Mouse (Mus musculus) cerebellum, adult 11-12 months (tissue): Measurements from ENCODE around the gene Tbx18.

ENCODE experiments used
- DNase-seq: peaks from one replicate; pipeline ENCODE4 v3.0.0; 2022

Gene Tbx18

DNA sequence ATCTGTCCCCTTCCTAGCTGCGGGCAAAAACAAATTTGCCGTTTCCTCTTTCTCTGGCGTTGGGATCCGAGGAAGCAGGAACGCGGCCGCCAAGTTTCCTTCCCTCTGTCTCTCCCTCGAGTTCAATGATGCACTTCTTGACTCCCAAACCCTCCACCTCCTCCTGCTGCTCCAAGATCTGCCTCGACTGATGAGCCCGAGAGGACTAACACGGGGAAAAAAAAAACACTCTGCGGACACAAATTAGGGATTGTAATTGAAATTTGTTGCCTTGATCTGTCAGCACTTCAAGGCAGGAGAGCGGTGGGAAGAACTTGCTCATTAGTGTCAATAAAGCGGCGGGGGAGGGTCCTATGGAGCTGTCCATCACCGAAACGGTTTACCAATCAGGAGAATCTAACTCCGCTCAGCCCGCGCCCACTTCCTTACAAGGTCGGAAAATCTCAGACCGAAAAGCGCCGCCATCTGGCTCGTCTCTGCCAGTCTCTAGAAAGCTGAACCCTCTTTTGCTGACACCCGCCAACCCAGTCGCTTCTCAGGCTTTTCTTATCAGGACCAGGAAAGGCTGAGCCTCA lies at the start of gene Tbx18:
Tbx18 (minus strand) TSS at position 300 of the 575 bp plus-strand sequence.
- peak; percentile 7 for DNase-seq

DNA sequence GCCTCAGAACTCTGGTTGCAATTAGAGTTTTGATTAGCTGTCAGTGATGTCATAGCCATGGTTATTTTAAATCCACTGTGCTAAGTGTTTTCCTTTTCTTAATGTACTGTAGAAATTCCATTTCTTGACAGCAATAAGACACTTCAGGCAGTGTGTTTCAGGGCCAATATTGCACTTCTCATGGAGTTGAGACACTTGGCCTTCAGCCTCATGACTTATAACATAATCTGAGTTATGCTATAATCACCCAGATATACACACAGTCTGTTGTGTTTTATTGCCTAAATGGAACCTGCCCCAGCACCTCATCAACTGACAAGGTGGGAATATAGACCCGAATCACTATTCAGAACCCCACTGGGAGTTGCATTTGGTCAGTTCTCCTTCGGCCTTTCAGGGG lies 42.9 kb upstream of the Tbx18 start:
- DNase-seq, result no peak

DNA sequence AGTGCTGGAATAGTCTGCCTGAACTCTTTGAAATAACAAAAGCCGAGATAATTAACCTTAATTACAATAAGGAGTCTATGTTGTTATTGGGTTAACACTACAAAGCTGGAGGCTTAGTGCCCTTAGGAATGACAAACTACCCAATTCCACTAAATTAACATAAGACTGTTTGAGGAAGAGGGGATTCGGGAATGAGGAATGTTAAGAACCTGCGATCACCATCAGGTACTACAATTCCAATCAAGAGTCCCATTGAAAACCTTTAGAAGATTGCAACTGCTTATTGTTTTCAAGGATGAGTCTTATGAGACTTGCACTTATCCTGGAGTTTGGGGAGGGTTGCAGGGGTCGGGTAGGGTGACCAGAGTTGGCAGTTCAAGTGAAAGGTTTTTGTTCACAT lies 24.6 kb upstream of the Tbx18 start:
- DNase-seq, result no peak

DNA sequence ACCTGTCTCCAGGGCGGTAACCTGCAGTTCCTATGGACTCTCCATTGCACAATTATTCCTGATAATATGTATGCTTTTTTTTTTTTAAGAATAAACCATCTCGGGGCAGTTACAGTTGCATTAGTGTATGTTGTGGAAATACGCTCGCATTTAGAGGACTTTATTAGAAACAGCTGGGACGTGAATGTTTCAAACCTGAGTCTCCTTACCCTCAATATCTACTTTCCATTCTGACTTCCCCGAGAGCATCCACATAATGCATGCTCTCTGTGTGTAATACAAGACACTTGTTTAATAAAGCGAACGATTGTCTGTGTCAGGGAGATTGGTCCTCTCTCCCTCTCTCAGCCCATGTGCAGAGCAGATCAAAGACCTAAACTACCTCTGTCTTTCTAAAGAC lies 10.5 kb upstream of the Tbx18 start:
- DNase-seq, result no peak

- peak; percentile 4 for DNase-seq
These were observed 9.6 kb upstream of the Tbx18 start for GRCm38 (mm10) chr9:87740667-87741066.

- DNase-seq, result no peak
These were observed 9.2 kb upstream of the Tbx18 start for GRCm38 (mm10) chr9:87740241-87740645.

DNA sequence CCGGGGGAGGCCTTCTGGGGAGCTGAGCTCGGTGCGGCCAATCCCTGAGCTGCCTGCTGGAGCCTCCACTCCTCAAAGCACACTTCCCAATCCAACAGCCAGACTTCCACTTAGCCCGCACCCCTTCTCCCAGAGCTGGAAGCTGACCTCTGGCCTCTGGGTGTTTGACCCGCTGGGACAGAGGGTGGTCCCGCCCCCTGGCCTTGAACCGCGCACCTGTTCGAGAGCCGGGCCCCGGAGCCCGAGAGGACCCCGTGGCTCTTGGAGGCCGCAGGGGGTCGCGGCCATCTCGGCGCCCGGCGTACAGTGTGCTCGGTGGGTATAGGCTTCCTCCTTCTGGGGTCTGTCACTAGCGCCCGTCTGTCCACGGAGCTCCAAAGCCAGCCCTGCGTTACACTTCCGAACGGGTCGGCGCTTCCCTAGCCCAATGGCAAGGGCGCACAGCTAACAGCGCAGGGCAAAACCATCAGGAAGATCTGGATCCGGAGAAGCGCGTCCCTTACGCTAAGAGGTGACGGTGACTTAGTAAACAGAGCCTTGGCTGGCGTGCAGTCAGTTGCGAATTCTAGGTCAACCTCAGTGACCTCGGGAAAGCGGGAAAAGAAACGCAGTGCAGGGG lies 8.6 kb upstream of the Tbx18 start:
- no peak for DNase-seq

- DNase-seq, result no peak
These were observed 7.9 kb upstream of the Tbx18 start for GRCm38 (mm10) chr9:87738766-87739542.

GRCm38 (mm10) chr9:87738123-87738522 lies 7.1 kb upstream of the Tbx18 start:
- no peak for DNase-seq

- no peak for DNase-seq
These were observed 6.2 kb upstream of the Tbx18 start for GRCm38 (mm10) chr9:87737271-87737670.

DNA sequence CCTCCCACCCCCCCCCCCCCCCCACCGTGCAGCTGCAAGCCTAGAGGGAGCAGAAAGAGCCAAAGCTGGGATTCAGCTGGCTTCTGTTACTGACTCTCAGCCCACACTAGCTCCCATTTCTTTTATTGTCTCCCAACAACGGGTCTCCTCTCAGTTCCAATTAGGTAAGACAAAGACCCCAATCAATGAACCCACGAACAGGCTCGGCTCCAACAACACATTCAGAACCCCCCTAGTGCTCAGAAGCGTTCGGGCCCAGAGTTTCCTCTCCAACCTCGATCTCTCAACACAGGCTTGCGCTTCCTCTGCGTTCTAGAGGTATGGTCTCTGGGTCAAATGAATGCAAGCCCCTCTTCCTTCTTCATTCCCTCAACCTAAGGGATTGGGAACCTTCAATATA lies 4.0 kb upstream of the Tbx18 start:
- DNase-seq, result no peak

- no peak for DNase-seq
These were observed 3.6 kb upstream of the Tbx18 start for GRCm38 (mm10) chr9:87734631-87735030.

GRCm38 (mm10) chr9:87733732-87734131 lies 2.7 kb upstream of the Tbx18 start:
- DNase-seq, result no peak

DNA sequence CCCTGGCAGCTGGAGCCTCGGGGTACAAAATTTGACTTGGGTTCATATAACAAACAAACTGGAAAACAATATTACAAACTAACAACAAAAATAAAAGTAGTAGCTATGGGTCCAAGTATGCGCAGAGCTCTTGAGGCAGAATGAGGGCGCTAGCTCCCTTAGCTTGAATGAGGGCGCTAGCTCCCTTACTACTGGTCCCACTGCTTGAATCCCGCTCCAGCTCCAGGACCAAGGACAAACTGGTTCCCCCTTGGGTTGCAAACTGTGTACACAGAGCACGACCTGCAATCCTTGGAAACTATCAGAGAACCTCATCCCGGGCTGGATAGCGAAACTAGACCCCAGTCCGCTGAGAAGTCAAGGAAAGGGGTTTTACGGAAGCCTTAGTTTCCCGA lies 2.2 kb upstream of the Tbx18 start:
- no peak for DNase-seq

DNA sequence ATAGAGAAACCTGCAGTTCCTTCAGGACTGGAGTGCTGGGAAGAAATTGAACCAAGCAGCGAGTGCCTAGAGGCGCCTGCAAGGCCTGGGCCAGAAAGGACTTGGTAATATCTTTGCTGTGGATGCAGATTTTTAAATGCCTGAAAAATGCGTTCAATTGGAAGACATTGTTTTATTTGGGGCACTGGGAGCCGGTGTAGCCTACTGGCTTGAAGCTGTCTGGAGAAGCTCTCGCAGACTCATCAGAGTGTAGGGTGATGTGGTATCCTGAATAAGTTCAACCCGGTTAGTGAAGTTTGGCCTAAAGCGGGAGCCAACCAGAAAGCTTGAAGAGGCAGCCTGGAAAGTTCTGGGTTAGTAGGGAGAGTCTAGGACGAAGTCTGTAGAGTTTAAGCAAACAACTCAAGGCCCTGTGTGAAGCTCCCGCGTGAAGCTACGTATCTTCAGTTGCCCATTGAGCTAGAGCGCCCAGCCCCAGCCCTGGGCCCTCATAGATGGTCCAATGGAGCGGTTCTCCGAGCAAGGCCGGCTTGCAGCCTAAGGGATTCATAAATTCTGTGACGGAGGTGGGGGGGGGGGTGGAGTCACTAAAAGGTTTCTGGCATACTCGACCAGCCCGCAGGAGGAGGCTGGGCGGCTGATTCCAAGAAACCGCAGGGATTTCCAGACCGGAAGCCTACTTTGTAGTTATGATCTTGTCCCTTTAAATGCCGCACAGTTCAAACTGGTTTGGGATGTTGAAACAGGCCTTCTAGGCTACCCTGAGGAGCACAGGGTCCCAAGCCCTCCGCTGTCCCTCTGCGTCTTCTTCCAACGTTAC lies 1.6 kb upstream of the Tbx18 start:
- DNase-seq, result no peak

DNA sequence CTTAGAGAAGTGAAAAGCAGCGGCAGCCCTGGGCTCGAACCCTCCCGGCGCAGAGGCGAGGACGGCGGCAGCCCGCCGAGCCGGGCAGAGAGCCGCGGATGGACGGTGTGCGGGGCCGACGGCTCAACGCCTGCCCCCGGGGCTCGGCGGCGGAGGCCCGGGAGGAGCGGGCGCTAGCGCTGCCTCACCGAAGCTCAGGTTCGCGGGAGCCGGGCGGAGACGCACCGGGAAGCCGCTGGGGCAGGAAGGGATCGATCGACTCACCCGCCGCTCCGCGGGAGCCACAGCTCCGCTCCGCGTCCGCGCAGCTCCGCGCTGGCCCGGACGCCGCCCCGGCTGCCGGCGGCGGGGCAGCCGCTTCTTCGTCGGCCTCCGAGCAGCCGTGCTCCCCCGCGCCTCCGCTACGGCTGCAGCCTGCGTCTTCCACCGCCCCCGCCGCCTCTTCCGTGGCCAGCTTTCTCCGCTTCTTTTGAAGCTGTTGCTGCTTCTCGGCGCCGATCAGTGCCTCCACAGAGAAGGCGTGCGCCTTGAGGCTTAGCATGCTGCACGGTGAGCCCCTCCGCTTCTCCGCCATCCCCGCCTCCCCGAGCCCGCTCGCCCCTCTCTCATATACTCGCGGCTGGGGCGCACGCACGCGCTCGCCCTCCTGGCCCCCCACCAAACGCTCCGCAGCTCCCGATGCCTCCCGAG lies 644 bp downstream of the Tbx18 start:
- no peak for DNase-seq

- DNase-seq, result no peak
These were observed 1.5 kb downstream of the Tbx18 start for GRCm38 (mm10) chr9:87729316-87730270.

GRCm38 (mm10) chr9:87728107-87728506 lies 3.0 kb downstream of the Tbx18 start:
- DNase-seq, result no peak

- no peak for DNase-seq
These were observed 3.7 kb downstream of the Tbx18 start for GRCm38 (mm10) chr9:87727155-87727953.

DNA sequence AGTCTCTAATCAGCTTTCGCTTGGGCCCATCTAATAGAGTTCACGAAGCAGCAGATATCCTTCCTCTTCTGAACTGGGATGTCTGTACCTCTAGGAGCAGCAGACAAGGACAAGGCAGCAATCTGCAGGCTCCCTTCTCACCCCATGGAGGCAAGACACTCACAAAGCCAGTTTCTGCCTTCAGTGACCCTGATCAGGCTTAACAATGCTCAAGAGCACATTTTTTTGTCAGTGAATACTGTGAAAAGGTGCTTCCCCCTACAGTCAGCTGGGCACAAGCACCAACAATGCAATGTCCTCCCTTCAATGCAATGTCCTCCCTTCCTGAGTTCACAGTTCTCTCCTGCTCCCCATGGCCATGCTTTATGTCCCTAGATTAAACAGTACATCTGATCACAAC lies 9.3 kb downstream of the Tbx18 start:
- DNase-seq, result no peak

DNA sequence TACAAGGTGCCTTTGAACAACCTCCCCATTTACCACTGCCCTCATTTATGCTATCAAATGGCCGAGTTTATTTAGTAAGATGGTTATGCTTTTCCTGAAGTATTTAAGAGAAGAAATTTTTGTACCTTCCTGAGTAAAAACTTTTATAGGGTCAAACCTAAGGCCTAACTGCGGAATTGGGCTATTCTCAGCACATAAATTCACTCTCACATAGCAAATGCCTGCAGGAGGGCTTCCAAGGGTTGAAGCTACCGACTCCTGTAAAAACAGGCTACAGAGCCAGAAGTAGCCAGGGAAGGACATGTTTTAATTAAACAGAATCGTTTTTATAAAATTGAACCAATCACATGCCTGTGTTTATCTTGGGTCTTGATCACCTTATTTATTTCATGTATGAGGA lies 20.7 kb downstream of the Tbx18 start:
- no peak for DNase-seq
